Mouse (Mus musculus) layer of hippocampus, adult 2 months (tissue): Measurements from ENCODE around the gene Gm2974. TPM values are rescaled to one million over a fixed set of nuclear protein-coding genes. Genes with fewer than 3 reads are reported as not detected.
"Not testable (repeated sequence)": the region's sequence is repeated elsewhere in the genome, so short reads cannot be mapped to it uniquely, and the experiment has no call there.

Experiments
- DNase-seq, 2 experiments: peaks; one replicate each; pipeline ENCODE4 v3.0.0; 2022; ENCODE audit warnings: low spot score in 2 of 2
- H3K27ac ChIP-seq: fragments of 200-600 bp; 2 replicates; pipeline ENCODE4 v1.8.1; 2022
- H3K4me3 ChIP-seq: fragments of 200-600 bp; 2 replicates; pipeline ENCODE4 v1.8.1; 2022; ENCODE audit warnings: mild to moderate bottlenecking
- CTCF ChIP-seq: fragments of 200-600 bp; conservative IDR thresholded peaks from 2 replicates; pipeline ENCODE4 v1.8.1; 2022; ENCODE audit warnings: antibody characterized with exemption, mild to moderate bottlenecking, moderate library complexity
- long read RNA-seq, 2 experiments: library from polyadenylated mRNA; stranded (forward); transcript quantifications; one replicate each; pipeline ENCODE4 v2.0.0; 2021; ENCODE audit warnings: borderline mapping rate in 2 of 2
- total RNA-seq, 2 experiments: library from RNA; stranded (reverse); gene quantifications; 2 replicates each; pipeline ENCODE4 v1.2.3; 2021

Gene Gm2974
- total RNA-seq: 1 to 10 TPM; 1.1 to 1.2 TPM
- long read RNA-seq, experiment 1, partial matches to known transcripts: 0 of 1 reads
- long read RNA-seq, experiment 1, other reads (novel, unspliced or antisense): 1 of 1 reads
- long read RNA-seq, experiment 2, partial matches to known transcripts: 0 of 1 reads
- long read RNA-seq, experiment 2, other reads (novel, unspliced or antisense): 1 of 1 reads

- DNase-seq: peak in 1 of 2 experiments; percentile 8
- H3K27ac ChIP-seq: not testable (repeated sequence)
- H3K4me3 ChIP-seq: peak within 1 kb of the TSS; percentile 39
These were observed at the start of gene Gm2974 for GRCm38 (mm10) chr14:4182491-4183210. Gene Gm2974 (plus strand): TSS chr14:4182576.

- H3K4me3 ChIP-seq, DNase-seq, H3K27ac ChIP-seq: not testable (repeated sequence)
These were observed 40.7 kb upstream of the Gm2974 start for GRCm38 (mm10) chr14:4141646-4142045.

GRCm38 (mm10) chr14:4164730-4165129, 17.6 kb upstream of the Gm2974 start, which contains the start of gene Gm3127:
Gene Gm3127 (plus strand): TSS chr14:4165030.
- DNase-seq, H3K4me3 ChIP-seq, H3K27ac ChIP-seq: not testable (repeated sequence)

GRCm38 (mm10) chr14:4182030-4182429, 346 bp upstream of the Gm2974 start:
- H3K4me3 ChIP-seq: peak overlapping the region; percentile 39; the same call in 1 of the 2 replicates
- not testable (repeated sequence) for H3K27ac ChIP-seq, DNase-seq

GRCm38 (mm10) chr14:4183375-4183774, 999 bp downstream of the Gm2974 start:
- DNase-seq: peak in 1 of 2 experiments; percentile 8
- TF ChIP-seq CTCF: peak; percentile 24
- not testable (repeated sequence) for H3K4me3 ChIP-seq

GRCm38 (mm10) chr14:4249331-4249730, 67.0 kb downstream of the Gm2974 start, which contains the start of gene Gm3138:
Gene Gm3138 (plus strand): TSS chr14:4249631.
- H3K4me3 ChIP-seq, DNase-seq, H3K27ac ChIP-seq: not testable (repeated sequence)

More at GRCm38 (mm10) chr14:4183375-4183774, 999 bp downstream of the Gm2974 start:
- H3K27ac ChIP-seq: not testable (repeated sequence)

Other genes starting within 250 kb of the Gm2974 start
- not detected for gene Gm3095, start 219.0 kb upstream of the Gm2974 start, total RNA-seq
- gene Gm3099, start 184.2 kb upstream of the Gm2974 start, total RNA-seq: not detected
- 1 to 10 TPM; 5.7 to 5.9 TPM for gene Gm5796, start 158.6 kb upstream of the Gm2974 start, total RNA-seq
- gene Gm3115, start 98.5 kb upstream of the Gm2974 start, total RNA-seq: under 1 TPM; 0.25 to 0.54 TPM
- 1 to 10 TPM; 8.3 to 9.4 TPM for gene Gm8108, start 72.0 kb upstream of the Gm2974 start, total RNA-seq
- gene Gm3127, start 17.5 kb upstream of the Gm2974 start, total RNA-seq: not detected
- not detected for gene Gm3138, start 67.1 kb downstream of the Gm2974 start, total RNA-seq
- not detected for gene Gm3149, start 134.7 kb downstream of the Gm2974 start, total RNA-seq
- 1 to 10 TPM; 1.2 TPM for gene 2610042L04Rik, start 152.2 kb downstream of the Gm2974 start, total RNA-seq
- not detected for gene Gm3159, start 214.9 kb downstream of the Gm2974 start, total RNA-seq
- 1 to 10 TPM in 1 of 2 experiments, under 1 TPM in 1; 0.91 to 1.5 TPM for gene Gm3164, start 232.9 kb downstream of the Gm2974 start, total RNA-seq
- 1 to 10 TPM in 1 of 2 experiments, not detected in 1; 1.4 TPM for gene Gm3173, start 248.4 kb downstream of the Gm2974 start, total RNA-seq